Mouse (Mus musculus) midbrain, embryonic 13.5 days (tissue): ENCODE measurements at regions not wholly inside any gene's neighbourhood (a gene's known extent, or its start where the extent isn't known, plus 50 kb on each side); places are given as distances from the start of the nearest gene placed in this dataset. TPM values are rescaled to one million over a fixed set of nuclear protein-coding genes. Genes with fewer than 3 reads are reported as not detected.

ENCODE experiments used
- ATAC-seq: fragments of 200-750 bp; cut with Nextera tagmentation; 2 replicates; pipeline ENCODE4 v1.8.0; 2017; ENCODE audit warnings: mild to moderate bottlenecking, moderate TSS enrichment, moderate library complexity
- H3K27ac ChIP-seq: fragments of 300-500 bp; sonication (generic); 2 replicates; pipeline ENCODE4 v1.5.1; 2015; ENCODE audit warnings: inconsistent platforms, mild to moderate bottlenecking, moderate library complexity
- H3K27me3 ChIP-seq: fragments of 300-500 bp; sonication (generic); 2 replicates; pipeline ENCODE4 v1.6.1; 2015; ENCODE audit warnings: mild to moderate bottlenecking, inconsistent platforms
- H3K36me3 ChIP-seq: fragments of 300-500 bp; sonication (generic); 2 replicates; pipeline ENCODE4 v1.6.1; 2015; ENCODE audit warnings: mild to moderate bottlenecking, inconsistent platforms
- H3K4me1 ChIP-seq: fragments of 300-500 bp; sonication (generic); replicated peaks from 2 replicates; pipeline ENCODE4 v1.6.1; 2015; ENCODE audit warnings: inconsistent platforms
- H3K4me2 ChIP-seq: fragments of 300-500 bp; sonication (generic); replicated peaks from 2 replicates; pipeline ENCODE4 v1.6.1; 2015; ENCODE audit warnings: moderate library complexity, mild to moderate bottlenecking, inconsistent platforms
- H3K4me3 ChIP-seq: fragments of 300-500 bp; sonication (generic); replicated peaks from 2 replicates; pipeline ENCODE4 v1.5.1; 2015; ENCODE audit warnings: mild to moderate bottlenecking, inconsistent platforms
- H3K9ac ChIP-seq: fragments of 300-500 bp; sonication (generic); replicated peaks from 2 replicates; pipeline ENCODE4 v1.6.1; 2015; ENCODE audit warnings: mild to moderate bottlenecking, inconsistent platforms
- H3K9me3 ChIP-seq: fragments of 300-500 bp; sonication (generic); 2 replicates; pipeline ENCODE4 v1.6.1; 2016; ENCODE audit warnings: mild to moderate bottlenecking, inconsistent platforms
- WGBS: fragments of 180-500 bp; shearing (Covaris S2); methylation state at CpG from one replicate; pipeline ENCODE4 v1.1.7; 2015; 5-methylcytosine and 5-hydroxymethylcytosine counted together
- microRNA-seq: library from miRNA; unstranded; fragments of <30 nt; microRNA quantifications from one replicate; pipeline ENCODE4, GENCODE M21; 2016

DNA sequence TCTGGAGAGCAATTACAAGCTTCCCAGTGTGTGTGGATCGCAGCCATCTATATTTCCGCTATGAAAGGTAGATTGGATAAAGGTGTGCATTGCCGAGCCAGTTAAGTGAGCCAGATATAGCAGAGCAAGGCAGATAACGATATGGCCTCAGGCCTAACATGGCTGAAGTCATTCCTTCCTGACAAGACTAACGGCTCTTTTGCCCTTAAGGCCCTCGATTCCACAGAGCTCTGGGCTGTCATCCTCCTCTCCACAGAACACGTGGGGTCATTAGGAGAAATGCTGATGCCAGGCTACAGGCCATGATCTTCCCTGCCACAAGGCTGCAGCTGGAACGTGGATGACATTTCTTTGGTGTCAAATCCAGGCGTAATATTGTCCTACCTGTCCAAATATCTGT lies 72.7 kb upstream of the Pbx1 start:
- no peak overlapping the region for H3K9ac ChIP-seq
- H3K4me2 ChIP-seq: no peak overlapping the region
- peak; percentile 56; the same call in 1 of the 2 replicates for ATAC-seq
- no peak overlapping the region for H3K4me3 ChIP-seq
- H3K9me3 ChIP-seq: no peaks in the 10 kb centered on the region
- no peak overlapping the region for H3K27ac ChIP-seq
- H3K36me3 ChIP-seq: no peaks in the 10 kb centered on the region
- 77% methylated on average over 9 of the region's 9 CpGs for WGBS
- peaks cover 9% of the 10 kb centered on the region; the same call in 1 of the 2 replicates for H3K4me1 ChIP-seq
- H3K27me3 ChIP-seq: no peaks in the 10 kb centered on the region

DNA sequence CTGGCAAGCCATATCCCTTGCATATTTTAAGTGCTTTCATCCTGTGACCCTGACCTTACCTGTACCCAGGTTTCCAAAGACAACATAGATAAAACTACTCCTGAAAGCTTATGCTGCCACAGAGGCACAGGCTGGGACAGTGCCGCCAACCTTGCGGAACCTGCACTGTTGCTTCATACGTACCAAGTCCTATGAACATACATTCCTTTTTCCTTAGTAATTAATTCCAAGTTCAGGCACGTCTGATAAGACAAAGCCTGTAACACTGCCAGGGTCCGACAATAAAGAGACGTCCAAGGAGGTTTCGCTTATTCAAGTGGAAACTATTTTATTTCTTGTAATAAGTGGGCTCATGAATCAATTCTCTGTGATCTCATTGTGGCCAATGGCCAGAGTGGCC lies 70.2 kb upstream of the Pbx1 start:
- no peak overlapping the region for H3K27ac ChIP-seq
- H3K4me1 ChIP-seq: peaks cover 5% of the 10 kb centered on the region; the same call in 1 of the 2 replicates
- WGBS: 38% methylated on average over 7 of the region's 7 CpGs
- no peaks in the 10 kb centered on the region for H3K9me3 ChIP-seq
- 0 out of 2 replicates have a peak, but pooled peaks cover 2% of the 10 kb centered on the region for H3K27me3 ChIP-seq
- no peaks in the 10 kb centered on the region for H3K36me3 ChIP-seq
- ATAC-seq: 0 out of 2 replicates have a peak, but pooled peaks have one; percentile 34
- no peak overlapping the region for H3K9ac ChIP-seq
- H3K4me3 ChIP-seq: no peak overlapping the region
- no peak overlapping the region for H3K4me2 ChIP-seq

- H3K4me3 ChIP-seq: no peak overlapping the region
- H3K36me3 ChIP-seq: no peaks in the 10 kb centered on the region
- 43% methylated on average over 4 of the region's 4 CpGs for WGBS
- H3K4me1 ChIP-seq: peaks cover 5% of the 10 kb centered on the region; the same call in 1 of the 2 replicates
- H3K27ac ChIP-seq: no peak overlapping the region
- ATAC-seq: no peak
- no peak overlapping the region for H3K9ac ChIP-seq
- no peak overlapping the region for H3K4me2 ChIP-seq
- H3K27me3 ChIP-seq: 0 out of 2 replicates have a peak, but pooled peaks cover 2% of the 10 kb centered on the region
- no peaks in the 10 kb centered on the region for H3K9me3 ChIP-seq
Measured at GRCm38 (mm10) chr1:168501375-168502169, 69.5 kb upstream of the Pbx1 start.

DNA sequence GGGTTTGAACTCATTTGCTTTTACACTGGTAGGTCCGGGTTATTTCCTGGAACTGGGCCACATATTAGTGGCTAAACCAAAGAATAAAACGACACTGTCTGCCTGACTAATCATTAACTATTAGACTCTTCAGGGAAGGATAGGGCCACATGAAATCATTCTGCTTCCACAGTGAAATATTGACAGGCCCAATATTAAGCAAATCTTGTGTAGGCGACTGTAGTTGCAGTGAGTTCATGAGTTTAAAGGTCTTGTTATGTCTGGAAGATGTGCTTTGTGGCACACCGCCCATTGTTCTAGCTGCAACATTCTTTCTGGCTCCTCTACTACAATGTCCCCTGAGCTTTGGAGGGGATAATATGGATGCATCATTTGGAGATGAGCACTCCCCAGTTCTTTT lies 65.7 kb upstream of the Pbx1 start:
- 91% methylated on average over 4 of the region's 4 CpGs for WGBS
- H3K27ac ChIP-seq: no peak overlapping the region
- H3K9me3 ChIP-seq: no peaks in the 10 kb centered on the region

GRCm38 (mm10) chr1:168495687-168496527 lies 63.8 kb upstream of the Pbx1 start:
- Histone ChIP-seq H3K4me2 (no peak overlapping the region), H3K27me3 (0 out of 2 replicates have a peak, but pooled peaks cover 2% of the 10 kb centered on the region), H3K36me3 (no peaks in the 10 kb centered on the region), H3K9ac (no peak overlapping the region), H3K4me3 (no peak overlapping the region), H3K27ac (no peak overlapping the region), H3K4me1 (peaks cover 5% of the 10 kb centered on the region), H3K9me3 (no peaks in the 10 kb centered on the region)
- 42% methylated on average over 13 of the region's 13 CpGs for WGBS
- ATAC-seq: peak; percentile 55

More for the DNA sequence above, 65.7 kb upstream of the Pbx1 start:
- no peak overlapping the region for H3K4me2 ChIP-seq
- 0 out of 2 replicates have a peak, but pooled peaks cover 2% of the 10 kb centered on the region for H3K27me3 ChIP-seq
- peaks cover 10% of the 10 kb centered on the region for H3K4me1 ChIP-seq
- ATAC-seq: no peak
- H3K36me3 ChIP-seq: no peaks in the 10 kb centered on the region
- no peak overlapping the region for H3K9ac ChIP-seq
- no peak overlapping the region for H3K4me3 ChIP-seq

DNA sequence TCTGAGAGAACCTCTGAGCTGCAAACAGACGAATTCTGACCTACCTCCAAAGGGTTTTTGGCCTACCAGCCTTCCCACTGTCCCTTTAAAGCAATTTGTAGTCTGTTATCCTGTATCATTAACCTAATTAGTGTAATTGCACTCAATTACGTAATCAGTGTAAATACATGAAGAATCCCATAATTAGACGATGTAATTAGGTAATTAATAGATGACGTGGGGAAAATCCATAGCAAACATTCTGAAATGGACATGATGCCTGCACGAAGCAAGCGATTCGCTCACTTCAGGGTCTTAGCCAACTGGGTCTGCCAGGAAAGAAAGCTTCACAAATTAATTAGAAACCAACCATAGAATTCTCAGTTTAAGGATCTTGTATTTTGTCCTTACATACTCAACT lies 55.4 kb upstream of the Pbx1 start:
- no peaks in the 10 kb centered on the region for H3K36me3 ChIP-seq
- H3K9me3 ChIP-seq: no peaks in the 10 kb centered on the region
- no peak for ATAC-seq
- H3K27ac ChIP-seq: no peak overlapping the region
- no peak overlapping the region for H3K4me2 ChIP-seq
- H3K4me1 ChIP-seq: no peaks in the 10 kb centered on the region
- 0 out of 2 replicates have a peak, but pooled peaks cover 3% of the 10 kb centered on the region for H3K27me3 ChIP-seq
- H3K9ac ChIP-seq: no peak overlapping the region
- H3K4me3 ChIP-seq: no peak overlapping the region
- WGBS: 85% methylated on average over 7 of the region's 7 CpGs

DNA sequence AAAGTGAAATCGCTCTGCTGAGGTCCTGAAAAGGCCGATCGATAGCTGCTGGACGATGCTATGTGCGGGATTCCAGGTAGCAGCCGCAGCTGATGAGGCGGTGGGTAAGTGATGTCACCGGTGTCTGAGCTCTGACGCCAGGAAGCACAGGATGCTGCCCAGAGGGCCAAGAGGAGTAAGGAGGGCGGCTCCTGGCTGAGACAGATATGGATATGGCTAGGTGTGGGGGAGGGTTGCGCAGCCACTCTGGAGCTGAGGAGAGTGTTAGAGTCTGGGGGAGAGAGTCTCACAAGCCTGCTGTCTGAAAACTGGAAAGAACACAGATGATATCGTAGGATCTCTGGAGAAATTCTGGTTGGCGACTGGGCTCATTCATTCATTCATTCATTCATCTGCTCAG lies 51.6 kb upstream of the Pbx1 start:
- H3K4me2 ChIP-seq: no peak overlapping the region
- H3K4me3 ChIP-seq: no peak overlapping the region
- no peak overlapping the region for H3K27ac ChIP-seq
- H3K4me1 ChIP-seq: no peaks in the 10 kb centered on the region
- no peaks in the 10 kb centered on the region for H3K36me3 ChIP-seq
- H3K9me3 ChIP-seq: no peaks in the 10 kb centered on the region
- no peak for ATAC-seq
- no peak overlapping the region for H3K9ac ChIP-seq
- H3K27me3 ChIP-seq: 0 out of 2 replicates have a peak, but pooled peaks cover 3% of the 10 kb centered on the region
- WGBS: 85% methylated on average over 13 of the region's 13 CpGs

Small RNAs in the stretch of these regions (microRNA-seq; reads per million reads assigned to microRNA genes)
- not detected for gene Mir6348
- not detected for gene Mir6354
